Mouse (Mus musculus): ENCODE results near the gene Sergef.

GRCm38 (mm10) chr7:46483050-46483449 is 156.6 kb downstream of the Sergef start:
- TF ChIP-seq CTCF (IDR thresholded peaks at IDR 0.05; ENCODE audit: low read depth, low read length) (no peak), POLR2A (IDR thresholded peaks at IDR 0.05; ENCODE audit: borderline replicate concordance, low read depth, low read length) (no peak)
